Mouse (Mus musculus): ENCODE results near the gene Ncs1.
A peak's percentile ranks its signal among the peaks of the same experiment; 100 is the strongest.

The Ncs1 gene

GRCm38 (mm10) chr2:31278483-31278882, 32.9 kb downstream of the Ncs1 start:
- no peak for DNase-seq (ENCODE audit: low read depth)

DNA sequence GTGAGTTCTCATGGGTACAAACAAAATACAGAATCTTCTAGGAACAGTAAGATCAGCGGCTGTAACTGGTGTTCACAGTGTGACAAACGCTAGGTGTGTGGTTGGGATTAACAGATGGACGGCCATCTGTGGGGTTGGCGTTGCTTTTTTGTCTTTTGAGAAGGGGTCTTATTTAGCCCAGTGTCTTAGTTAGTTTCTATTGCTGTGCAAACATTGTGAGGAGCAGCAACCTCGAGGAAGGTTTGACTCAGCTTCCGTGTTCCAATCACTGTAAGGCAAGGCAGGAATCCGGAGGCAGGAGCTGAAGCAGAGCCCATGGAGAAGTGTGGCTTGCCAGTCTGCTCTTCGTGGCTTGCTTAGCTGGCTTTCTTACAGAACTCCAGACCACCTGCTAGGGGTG, 35.5 kb downstream of the Ncs1 start:
- no peak for DNase-seq (ENCODE audit: low read depth)

- DNase-seq (ENCODE audit: low read depth) = peak; percentile 31
Measured at GRCm38 (mm10) chr2:31282266-31282665, 36.6 kb downstream of the Ncs1 start.

GRCm38 (mm10) chr2:31282880-31283279, 37.3 kb downstream of the Ncs1 start:
- no peak for DNase-seq (ENCODE audit: low read depth)

DNA sequence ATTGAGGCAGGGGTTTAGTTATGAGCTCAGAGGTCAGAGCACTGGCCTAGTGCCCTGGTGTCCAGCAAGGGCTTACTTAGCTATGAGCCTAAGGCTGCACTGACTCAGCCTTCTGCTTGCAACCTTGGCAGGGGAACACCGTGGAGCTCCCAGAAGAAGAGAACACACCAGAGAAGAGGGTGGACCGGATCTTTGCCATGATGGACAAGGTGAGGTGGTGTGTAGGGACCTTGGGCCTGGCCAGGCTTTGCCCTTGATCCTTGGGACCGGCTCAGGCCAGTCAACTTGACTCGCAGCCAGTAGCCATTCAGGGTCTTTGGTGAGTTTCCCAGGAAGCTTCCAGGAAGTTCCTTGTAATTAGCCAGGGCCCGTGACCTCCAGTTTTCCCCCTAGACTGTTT, 38.9 kb downstream of the Ncs1 start:
- DNase-seq (ENCODE audit: low read depth) = no peak

DNA sequence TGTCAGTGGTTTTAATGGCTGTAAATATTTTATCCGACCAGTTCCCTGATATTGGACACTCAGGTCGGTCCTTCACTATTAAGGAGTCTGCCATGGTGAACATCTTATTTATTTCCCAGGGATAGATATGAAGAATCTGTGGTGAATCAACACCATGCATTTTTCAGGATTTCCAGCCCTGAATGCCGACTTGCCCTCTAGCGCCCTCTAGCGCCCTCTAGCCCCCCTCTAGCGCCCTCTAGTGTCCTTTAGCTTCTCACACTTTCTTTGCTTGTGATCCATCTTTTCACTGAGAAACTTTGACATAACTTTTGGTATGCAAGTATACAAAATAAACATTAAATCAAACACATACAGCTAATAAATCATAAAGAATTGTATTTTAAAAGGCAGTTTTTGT, 45.8 kb downstream of the Ncs1 start:
- DNase-seq (ENCODE audit: low read depth) = peak; percentile 85

- peak; percentile 80 for DNase-seq (ENCODE audit: low read depth)
Measured at GRCm38 (mm10) chr2:31294985-31295384, 49.4 kb downstream of the Ncs1 start.

GRCm38 (mm10) chr2:31296395-31296794, 50.8 kb downstream of the Ncs1 start:
- no peak for DNase-seq (ENCODE audit: low read depth)

DNA sequence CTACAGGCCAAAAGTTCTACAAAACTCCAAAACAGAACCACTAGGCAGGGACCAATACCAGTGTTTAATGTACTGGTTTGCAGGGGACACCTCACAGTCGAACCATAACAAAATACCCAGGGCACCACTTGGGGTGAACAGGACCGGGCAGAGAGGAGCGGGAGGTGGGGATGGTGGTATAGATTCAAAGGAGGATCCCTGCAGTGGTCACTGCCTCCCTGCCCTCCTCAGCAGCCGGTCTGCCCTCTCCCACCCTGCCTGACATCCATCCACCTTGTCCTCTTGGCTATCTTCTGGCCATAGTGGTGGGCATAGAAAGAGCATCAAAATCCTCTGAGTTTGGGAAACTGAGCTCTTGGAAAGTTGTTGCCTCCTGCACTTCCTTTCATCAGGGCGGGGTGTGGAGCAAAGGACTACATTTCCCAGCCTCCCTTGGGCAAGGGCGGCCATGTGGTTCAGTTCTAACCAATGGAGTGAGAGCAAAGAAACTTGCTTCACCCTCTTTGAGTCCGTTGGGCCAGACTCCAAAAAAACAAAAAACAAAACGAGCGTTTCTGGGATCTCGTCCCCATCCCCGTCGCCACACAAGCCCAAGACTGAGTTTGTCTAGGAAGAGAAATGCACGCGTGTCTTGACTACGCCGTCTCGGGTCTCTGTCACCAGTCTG, 52.1 kb downstream of the Ncs1 start:
- DNase-seq (ENCODE audit: low read depth) = peak; percentile 87

GRCm38 (mm10) chr2:31298814-31299213, 53.2 kb downstream of the Ncs1 start:
- DNase-seq (ENCODE audit: low read depth) = peak; percentile 20

GRCm38 (mm10) chr2:31299266-31299665, 53.6 kb downstream of the Ncs1 start:
- peak; percentile 78 for DNase-seq (ENCODE audit: low read depth)

GRCm38 (mm10) chr2:31299996-31300395, 54.4 kb downstream of the Ncs1 start:
- DNase-seq (ENCODE audit: low read depth) = peak; percentile 34

- no peak for DNase-seq (ENCODE audit: low read depth)
Measured at GRCm38 (mm10) chr2:31303177-31303576, 57.6 kb downstream of the Ncs1 start.

DNA sequence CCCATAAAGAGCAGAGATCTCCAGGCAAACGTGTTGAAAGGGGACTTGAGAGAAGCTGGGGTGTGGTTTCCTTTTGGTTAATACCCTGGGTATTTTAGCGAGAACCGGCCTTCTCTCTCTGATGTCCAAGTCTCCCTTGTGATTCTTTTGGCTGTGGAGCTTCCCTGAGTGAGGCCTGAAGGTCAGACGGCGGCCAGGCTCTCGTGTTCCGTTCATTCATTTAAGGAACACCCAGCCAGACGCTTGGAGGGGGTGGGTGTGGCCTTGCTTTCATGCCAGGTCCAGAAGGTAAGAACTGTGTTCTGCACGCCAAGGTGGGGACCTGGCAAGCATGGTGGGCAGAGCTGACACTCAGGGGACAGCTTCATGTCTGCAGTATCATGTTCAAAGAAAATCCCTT, 58.6 kb downstream of the Ncs1 start:
- no peak for DNase-seq (ENCODE audit: low read depth)

- DNase-seq (ENCODE audit: low read depth) = no peak
Measured at GRCm38 (mm10) chr2:31304801-31305665, 59.4 kb downstream of the Ncs1 start.

GRCm38 (mm10) chr2:31305684-31306083, 60.1 kb downstream of the Ncs1 start:
- DNase-seq (ENCODE audit: low read depth) = peak; percentile 63

DNA sequence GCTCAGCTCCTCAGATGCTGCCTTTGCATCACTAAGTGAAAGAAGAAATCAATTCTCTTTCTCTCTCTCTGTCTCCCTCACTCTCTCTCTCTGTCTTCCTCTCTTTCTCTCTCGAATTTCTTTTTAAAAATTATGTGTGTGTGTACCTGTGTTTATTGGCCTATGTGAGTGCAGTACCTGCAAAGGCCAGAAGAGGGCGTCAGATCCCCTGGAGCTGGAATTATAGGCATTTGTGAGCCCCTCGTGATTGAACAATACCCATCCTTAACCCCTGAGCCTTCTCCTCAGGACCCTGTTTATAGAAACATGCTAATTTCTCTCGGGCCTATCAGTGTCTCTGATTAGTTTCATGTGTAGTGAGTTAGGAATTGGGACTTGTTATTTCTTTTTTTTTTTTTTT, 62.6 kb downstream of the Ncs1 start:
- DNase-seq (ENCODE audit: low read depth) = no peak

DNA sequence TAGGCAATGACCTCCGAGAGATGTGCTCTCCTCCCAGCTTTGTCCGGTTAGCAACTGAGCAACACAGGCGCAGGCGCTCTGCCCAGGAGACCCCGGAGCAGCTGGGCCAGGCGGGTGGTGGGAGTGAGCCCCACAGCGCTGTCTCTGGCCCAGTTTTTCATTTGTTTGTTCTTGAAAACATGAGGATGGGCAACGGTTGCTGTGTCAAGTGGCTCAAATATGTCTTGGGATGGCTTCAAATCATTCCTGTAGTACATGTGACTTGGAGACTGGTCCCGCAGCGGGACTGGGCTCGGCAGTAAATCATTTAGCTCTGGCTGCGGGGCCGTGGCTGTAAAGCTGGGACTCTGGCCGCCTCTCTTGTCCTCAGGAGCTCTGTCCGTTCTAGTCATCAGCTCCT, 63.9 kb downstream of the Ncs1 start:
- DNase-seq (ENCODE audit: low read depth) = no peak

GRCm38 (mm10) chr2:31314007-31314465, 68.4 kb downstream of the Ncs1 start, which contains the start of gene Hmcn2:
TSS of gene Hmcn2 (plus strand) at chr2:31314415.
- DNase-seq (ENCODE audit: low read depth) = no peak

DNA sequence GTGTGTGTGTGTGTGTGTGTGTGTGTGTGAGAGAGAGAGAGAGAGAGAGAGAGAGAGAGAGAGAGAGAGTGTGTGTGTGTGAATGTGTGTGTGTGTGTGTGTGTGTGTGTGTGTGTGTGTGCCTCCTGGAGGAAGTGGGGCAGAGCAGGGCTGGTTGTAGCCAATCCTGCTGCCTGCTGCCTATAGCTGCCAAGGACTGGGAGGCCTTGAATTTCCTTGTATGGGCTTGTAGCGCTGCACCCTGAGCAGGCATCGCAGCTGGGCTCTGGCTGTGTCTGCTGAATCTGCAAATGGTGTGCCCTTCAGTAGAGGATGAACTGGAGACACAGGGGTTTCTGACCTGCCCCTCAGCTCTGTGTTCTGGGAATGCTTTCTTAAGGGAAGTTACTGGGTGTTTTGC, 72.5 kb downstream of the Ncs1 start:
- no peak for DNase-seq (ENCODE audit: low read depth)

DNA sequence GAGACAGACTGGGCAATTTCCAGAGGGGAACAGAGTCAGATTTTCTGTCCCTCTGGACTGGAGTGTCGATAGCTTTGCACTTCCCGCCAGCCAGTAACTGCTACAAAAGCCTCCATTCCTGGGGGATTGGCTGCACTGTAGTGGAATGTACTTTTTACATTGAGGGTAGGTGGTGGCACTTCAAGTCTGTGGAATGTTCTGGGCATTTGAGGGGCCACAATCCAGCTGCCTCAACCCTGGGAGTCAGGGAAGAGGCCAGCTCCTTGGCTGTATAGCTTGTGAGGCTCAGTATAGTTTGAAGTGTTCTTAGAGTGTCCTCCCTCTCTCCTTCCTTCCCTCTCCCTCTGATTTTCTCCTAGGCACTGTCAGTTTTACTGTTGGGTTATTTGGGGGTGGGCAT, 73.6 kb downstream of the Ncs1 start:
- DNase-seq (ENCODE audit: low read depth) = no peak

GRCm38 (mm10) chr2:31327186-31327585, 81.6 kb downstream of the Ncs1 start:
- no peak for DNase-seq (ENCODE audit: low read depth)

GRCm38 (mm10) chr2:31337706-31338330, 92.2 kb downstream of the Ncs1 start:
- DNase-seq (ENCODE audit: low read depth) = peak; percentile 15

Measured in NIH3T3 (cell line).